ENCODE assay signal across 8 mouse cellular contexts in genomic region chr6:127142154-127143123, GRCm38 (mm10). TPM values are rescaled to one million over a fixed set of nuclear protein-coding genes. Genes with fewer than 3 reads are reported as not detected.
A peak's percentile ranks its signal among the peaks of the same experiment; 100 is the strongest.
DNase-seq lines count a peak whose midpoint lies in the region; ATAC-seq and TF ChIP-seq lines count a peak whose summit lies in the region.

No protein-coding gene starts in this region.

- H3K9ac ChIP-seq in intestine, postnatal 0 days (ENCODE audit: low read depth, low read length), result no peak overlapping the region

- H3K4me3 ChIP-seq in intestine, postnatal 0 days (ENCODE audit: low read depth, low read length), result no peak overlapping the region
- H3K4me3 ChIP-seq in small intestine, adult 2 months (ENCODE audit: low read depth, low read length), result peak overlapping the region; percentile 27; the same call in 1 of the 2 replicates

- no peaks in the 10 kb centered on the region for H3K9me3 ChIP-seq in intestine, postnatal 0 days (ENCODE audit: control insufficient read depth)

- peak; percentile 39; the same call in 1 of the 2 replicates for ATAC-seq in intestine, postnatal 0 days

- no peaks in the 10 kb centered on the region for H3K27me3 ChIP-seq in intestine, postnatal 0 days (replicated peaks; ENCODE audit: control insufficient read depth, insufficient read depth, low read length)
- no peaks in the 10 kb centered on the region for H3K27me3 ChIP-seq in small intestine, adult 2 months (ENCODE audit: control insufficient read depth, insufficient read depth, low read length)

- no peak for TF ChIP-seq POLR2A in small intestine, adult 2 months (IDR thresholded peaks at IDR 0.05; ENCODE audit: low read depth, low read length)

- peaks cover 44% of the 10 kb centered on the region for H3K36me3 ChIP-seq in intestine, postnatal 0 days (ENCODE audit: control insufficient read depth, insufficient read depth)
- H3K36me3 ChIP-seq in small intestine, adult 2 months (ENCODE audit: control insufficient read depth, insufficient read depth, low read length), result peaks cover 68% of the 10 kb centered on the region

- peak; percentile 59 for DNase-seq in urinary bladder, postnatal 14 days (ENCODE audit: low spot score)
- DNase-seq in urinary bladder, postnatal 4 days (ENCODE audit: low spot score in 2 of 2), result no peak
- peak; percentile 71 for DNase-seq in brain, adult 2 months (ENCODE audit: low read depth, low spot score)
- peak; percentile 72 for DNase-seq in forelimb bud, embryonic 11.5 days (ENCODE audit: low read depth, low spot score)
- DNase-seq in lung, postnatal 14 days, result peak; percentile 59
- DNase-seq in right cerebral cortex, postnatal 14 days, result no peak

- peak; percentile 78 for TF ChIP-seq CTCF in intestine, postnatal 0 days (IDR thresholded peaks at IDR 0.05; ENCODE audit: low read depth)
- peak; percentile 62; the same call in 1 of the 2 replicates for TF ChIP-seq CTCF in small intestine, adult 2 months (IDR thresholded peaks at IDR 0.05; ENCODE audit: extremely low read depth, insufficient read length, insufficient replicate concordance, low read depth, low read length)

- WGBS in intestine, postnatal 0 days, result 30% methylated on average over 9 of the region's 10 CpGs
- 18% methylated on average over 10 of the region's 10 CpGs for WGBS in small intestine, adult 2 months

- H3K4me1 ChIP-seq in intestine, postnatal 0 days (replicated peaks; ENCODE audit: control insufficient read depth, insufficient read depth, low read length), result 0 out of 2 replicates have a peak, but pooled peaks cover 2% of the 10 kb centered on the region
- H3K4me1 ChIP-seq in small intestine, adult 2 months (ENCODE audit: control insufficient read depth, insufficient read depth, insufficient read length, low read length), result peaks cover 23% of the 10 kb centered on the region

- H3K27ac ChIP-seq in intestine, postnatal 0 days (ENCODE audit: low read depth, low read length), result no peak overlapping the region
- H3K27ac ChIP-seq in small intestine, adult 2 months (ENCODE audit: insufficient read depth, low read depth, low read length), result 0 out of 2 replicates have a peak overlapping the region, but pooled peaks have one; percentile 32

- H3K4me2 ChIP-seq in intestine, postnatal 0 days (replicated peaks; ENCODE audit: low read depth), result peak overlapping the region; percentile 25

RNA-seq across cellular contexts. Expression of gene Ccnd2, which starts 9.6 kb away (rescaled TPM):
- polyA plus RNA-seq in intestine, postnatal 0 days (2015; fragmentation: Nextera tagmentation; extraction: Ambion mirVana), result 357 and 374 TPM in 2 replicates
- polyA plus RNA-seq in small intestine, adult 2 months (2012; rRNA removed), result 17.5 and 42.9 TPM in 2 replicates

RNA-seq across cellular contexts. Expression of gene Tigar, which starts 33.1 kb away (rescaled TPM):
- polyA plus RNA-seq in intestine, postnatal 0 days (2015; fragmentation: Nextera tagmentation; extraction: Ambion mirVana), result 4.6 and 4.8 TPM in 2 replicates
- 1.3 and 1.7 TPM in 2 replicates for polyA plus RNA-seq in small intestine, adult 2 months (2012; rRNA removed)

Comparison
In these comparisons a context has a peak if more than half of its experiments do, and no peak if none do; other contexts are left out.
1. DNase-seq: peak in urinary bladder, postnatal 14 days (single experiment), brain, adult 2 months (single experiment), forelimb bud, embryonic 11.5 days (single experiment) and lung, postnatal 14 days (single experiment); none in urinary bladder, postnatal 4 days (0 of 2) and right cerebral cortex, postnatal 14 days (single experiment).